Mouse (Mus musculus): ENCODE measurements at regions not wholly inside any gene's neighbourhood (a gene's known extent, or its start where the extent isn't known, plus 50 kb on each side); places are given as distances from the start of the nearest gene placed in this dataset.

- no peak for TF ChIP-seq CTCF (IDR thresholded peaks at IDR 0.05; ENCODE audit: low read depth)
- no peak for TF ChIP-seq EP300 (IDR thresholded peaks at IDR 0.05; ENCODE audit: low read depth)
Observed at GRCm38 (mm10) chr14:68181168-68181567, 1112.9 kb downstream of the Synb start.
